Mouse (Mus musculus): Measurements from ENCODE around the gene Hfe.
"Not testable (repeated sequence)": the region's sequence is repeated elsewhere in the genome, so short reads cannot be mapped to it uniquely, and the experiment has no call there.

Gene Hfe

DNA sequence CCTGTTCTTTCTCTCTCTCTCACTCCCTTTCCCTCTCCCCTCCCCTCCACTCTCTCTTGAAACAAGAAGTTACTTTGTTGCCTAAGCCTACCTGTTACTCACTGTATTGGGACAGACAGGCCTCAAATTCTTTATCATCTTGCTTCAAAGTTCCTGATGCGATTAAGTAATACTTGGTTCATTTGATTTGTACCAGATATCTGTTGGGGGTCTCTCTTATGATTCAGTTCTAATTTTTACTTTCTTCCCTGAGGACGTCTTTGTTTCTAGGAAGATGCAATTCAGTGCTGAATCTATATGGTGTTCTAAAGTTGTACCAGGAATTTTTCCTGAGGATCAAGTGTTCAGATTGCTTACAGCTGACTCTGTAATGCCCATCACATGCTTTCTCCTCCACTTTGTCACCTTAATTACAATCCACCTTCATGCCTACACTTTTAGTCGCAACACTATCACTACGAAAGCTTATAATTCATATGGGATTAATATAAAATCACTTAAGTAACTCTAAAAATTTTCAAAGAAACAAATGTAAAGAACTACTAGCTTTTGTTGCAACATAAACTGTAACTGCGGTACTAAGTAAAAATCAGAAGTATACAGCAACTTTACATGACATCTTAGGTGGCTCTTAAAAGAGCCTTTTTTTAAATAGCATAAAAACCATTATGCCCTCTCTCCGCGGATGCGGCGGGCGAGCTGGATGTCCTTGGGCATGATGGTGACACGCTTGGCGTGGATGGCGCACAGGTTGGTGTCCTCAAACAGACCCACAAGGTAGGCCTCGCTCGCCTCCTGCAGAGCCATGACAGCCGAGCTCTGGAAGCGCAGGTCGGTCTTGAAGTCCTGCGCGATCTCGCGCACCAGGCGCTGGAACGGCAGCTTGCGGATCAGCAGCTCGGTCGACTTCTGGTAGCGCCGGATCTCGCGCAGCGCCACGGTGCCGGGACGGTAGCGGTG, 34.0 kb upstream of the Hfe start:
- DNase-seq (ENCODE audit: low spot score): no peak

DNA sequence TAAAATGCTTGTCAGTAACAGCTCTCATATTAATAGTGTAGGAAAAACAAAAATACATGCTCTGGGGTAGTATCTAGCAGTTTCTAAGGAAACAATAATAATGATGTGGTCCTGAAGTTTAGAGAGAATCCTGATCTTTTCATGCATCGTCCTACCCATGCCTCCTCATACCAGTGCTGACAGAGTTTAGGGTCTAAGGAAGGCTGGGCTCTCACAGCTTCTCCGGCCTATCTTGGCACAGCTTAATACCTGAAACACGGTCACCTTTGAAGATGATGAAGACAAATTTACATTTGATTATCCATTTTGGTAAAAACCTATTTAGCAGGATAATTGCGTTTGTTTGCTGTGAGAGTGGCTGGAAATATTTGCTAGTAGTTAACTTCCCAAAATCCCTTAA, 33.3 kb upstream of the Hfe start:
- no peak for DNase-seq (ENCODE audit: low spot score)

DNA sequence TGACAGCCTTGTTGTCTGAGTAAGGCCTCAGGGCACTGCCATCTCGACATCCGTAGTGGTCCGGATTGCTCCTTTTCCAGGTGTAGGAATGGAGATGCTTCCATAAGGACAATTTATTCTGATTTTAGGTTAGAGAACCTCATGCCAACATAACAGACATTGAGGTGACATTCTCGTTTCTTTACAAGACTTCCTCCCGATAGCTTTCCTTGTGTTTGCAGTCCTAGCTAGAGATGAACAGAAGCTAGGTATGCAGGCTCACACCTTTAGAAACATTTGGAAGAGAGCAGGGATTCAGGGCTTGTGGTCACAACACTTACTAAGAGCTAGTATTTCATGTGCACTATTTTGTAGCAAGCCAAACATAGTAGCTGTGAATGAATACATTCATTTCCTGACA, 32.6 kb upstream of the Hfe start:
- DNase-seq (ENCODE audit: low spot score): no peak

DNA sequence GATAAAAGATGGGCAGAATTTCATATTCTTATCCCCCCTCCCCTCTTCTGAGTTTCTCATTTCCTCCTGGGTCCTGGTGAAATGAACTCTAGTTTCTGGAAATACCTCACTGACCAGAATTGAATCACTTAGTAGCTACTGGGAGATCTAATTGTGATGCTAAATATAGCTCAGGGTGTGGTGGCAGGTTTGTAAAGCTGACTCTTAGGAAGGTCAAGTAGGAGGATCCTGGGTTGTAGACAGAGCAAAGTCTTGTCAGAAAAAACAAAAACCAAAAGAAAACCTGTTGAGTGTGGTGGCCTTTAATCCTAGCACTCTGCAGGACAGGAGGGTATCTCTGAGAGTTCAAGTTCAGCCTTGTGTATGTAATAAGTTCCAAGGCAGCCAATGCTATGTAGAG, 31.4 kb upstream of the Hfe start:
- no peak for DNase-seq (ENCODE audit: low spot score)

DNA sequence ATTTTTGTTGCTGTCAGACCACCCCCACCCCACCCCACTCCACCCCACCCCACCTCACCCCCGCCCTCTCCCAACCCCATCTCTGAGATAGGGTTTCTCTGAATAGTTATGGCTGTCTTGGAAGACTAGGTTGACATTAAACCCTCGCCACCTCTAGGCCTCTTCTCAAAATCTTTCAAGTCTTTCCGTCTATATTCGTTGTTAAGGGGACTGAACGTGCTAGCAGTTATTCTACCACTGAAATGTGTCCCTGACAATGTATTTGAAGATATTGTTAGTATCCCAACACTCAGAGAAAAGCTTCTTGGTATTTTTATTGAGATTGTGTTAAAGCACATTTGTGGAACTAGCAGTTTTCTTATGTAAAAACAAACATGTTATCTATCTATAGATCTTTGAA, 30.3 kb upstream of the Hfe start:
- DNase-seq (ENCODE audit: low spot score): no peak

DNA sequence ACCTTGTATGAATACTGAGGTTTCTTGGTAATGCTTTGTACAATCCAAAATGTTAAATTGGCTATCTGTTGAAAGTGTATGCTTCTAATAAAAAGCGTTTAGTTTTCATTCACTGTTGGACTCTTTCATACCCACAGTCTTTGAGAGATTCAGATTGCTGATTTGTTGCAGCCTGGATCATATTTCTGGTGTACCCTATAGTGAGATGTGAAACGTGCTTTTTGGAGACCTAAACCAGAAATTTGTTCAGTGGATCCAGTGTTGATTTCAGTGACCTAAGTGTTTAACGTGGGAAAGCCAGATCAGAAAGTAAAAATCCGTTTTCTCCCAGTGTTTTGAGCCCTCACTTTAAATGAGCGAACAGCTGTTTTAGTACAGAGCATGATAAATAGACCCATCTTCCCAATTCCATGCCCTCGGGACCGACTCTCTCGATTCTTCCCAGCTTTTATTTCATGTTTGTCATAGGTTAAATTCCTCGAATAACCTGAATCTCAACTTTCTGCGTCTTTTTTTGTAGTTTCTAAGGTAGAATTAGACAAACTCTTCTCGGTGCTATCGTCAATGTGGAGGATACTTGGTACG, 29.7 kb upstream of the Hfe start:
- DNase-seq (ENCODE audit: low spot score): no peak

DNA sequence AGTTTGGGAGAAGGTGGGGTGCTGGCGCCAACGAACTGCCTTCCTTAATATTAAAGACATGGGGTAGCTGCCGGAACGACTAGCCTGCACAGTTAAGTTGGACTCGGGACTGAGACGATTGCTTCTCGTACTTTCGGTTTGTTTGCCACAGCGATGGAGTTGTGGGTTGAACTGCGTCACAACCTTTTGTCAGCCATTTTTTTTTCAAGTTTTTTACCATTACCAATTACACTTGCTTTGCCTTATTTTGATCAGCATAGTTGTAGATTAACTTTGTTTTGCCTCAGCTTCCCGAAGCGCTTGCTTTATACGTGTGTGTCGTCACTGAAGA, 29.2 kb upstream of the Hfe start:
- DNase-seq (ENCODE audit: low spot score): no peak

DNA sequence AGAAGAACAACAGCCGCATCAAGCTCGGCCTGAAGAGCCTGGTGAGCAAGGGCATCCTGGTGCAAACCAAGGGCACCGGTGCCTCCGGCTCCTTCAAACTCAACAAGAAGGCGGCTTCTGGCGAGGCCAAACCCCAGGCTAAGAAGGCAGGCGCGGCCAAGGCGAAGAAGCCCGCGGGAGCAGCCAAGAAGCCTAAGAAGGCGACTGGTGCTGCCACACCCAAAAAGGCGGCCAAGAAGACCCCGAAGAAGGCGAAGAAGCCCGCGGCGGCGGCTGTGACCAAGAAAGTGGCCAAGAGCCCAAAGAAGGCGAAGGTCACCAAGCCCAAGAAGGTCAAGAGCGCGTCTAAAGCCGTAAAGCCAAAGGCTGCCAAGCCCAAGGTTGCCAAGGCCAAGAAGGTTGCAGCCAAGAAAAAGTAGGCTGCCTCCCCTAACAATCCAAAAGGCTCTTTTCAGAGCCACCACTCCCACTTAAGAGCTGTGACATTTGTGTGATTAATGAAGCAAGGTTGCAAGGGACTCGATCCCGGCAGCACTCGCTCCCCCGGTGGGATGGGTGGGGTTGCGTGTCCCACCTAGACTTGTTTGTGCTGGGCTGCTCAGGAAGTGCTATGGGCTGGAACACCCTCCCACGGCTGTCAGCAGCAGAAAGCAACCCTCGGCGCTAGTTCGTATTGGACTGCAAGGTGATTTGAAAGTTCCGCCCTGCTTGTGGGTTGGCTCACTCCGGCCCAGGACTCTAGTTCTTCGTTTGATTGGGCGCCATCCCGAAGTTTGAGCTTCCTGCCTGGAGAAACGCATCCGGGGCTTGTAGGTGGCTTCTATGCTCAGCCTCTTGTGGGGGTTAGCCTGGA, 28.6 kb upstream of the Hfe start:
- DNase-seq (ENCODE audit: low spot score): peak; percentile 93

DNA sequence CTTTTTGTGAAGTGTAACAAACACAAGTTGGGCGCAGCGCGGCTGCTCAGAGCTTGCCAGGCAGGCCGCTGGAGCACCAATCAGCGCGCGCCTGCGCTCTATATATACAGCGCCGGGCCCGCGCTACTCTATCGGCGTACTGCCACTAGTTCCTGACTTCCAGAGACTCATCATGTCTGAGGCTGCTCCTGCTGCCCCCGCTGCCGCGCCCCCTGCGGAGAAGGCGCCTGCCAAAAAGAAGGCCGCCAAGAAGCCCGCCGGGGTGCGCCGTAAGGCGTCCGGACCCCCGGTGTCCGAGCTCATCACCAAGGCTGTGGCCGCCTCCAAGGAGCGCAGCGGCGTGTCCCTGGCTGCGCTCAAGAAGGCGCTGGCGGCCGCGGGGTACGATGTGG, 28.0 kb upstream of the Hfe start, which contains the start of gene Hist1h1c:
Gene Hist1h1c (plus strand): TSS at position 132 of the 392 bp plus-strand sequence.
- peak; percentile 96 for DNase-seq (ENCODE audit: low spot score)

DNA sequence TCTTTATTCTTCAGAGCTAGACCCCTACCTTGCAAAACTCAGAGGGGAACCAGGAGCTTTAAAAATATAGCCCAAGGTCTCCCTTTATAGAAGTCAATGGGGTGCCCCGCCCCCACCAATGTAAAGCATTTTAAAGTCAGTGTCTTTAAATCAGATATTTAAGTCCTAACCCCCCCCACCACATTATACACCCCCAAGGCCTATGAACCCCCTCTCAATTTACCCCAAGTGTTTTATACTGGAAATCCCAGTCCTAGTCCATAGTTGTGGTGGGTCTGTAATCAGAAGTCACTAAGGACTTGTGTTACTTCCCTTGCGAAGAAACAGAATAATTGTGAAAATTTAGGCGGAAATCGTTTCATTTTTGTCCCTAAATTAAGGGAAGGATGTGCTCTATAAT, 27.4 kb upstream of the Hfe start:
- DNase-seq (ENCODE audit: low spot score): no peak

DNA sequence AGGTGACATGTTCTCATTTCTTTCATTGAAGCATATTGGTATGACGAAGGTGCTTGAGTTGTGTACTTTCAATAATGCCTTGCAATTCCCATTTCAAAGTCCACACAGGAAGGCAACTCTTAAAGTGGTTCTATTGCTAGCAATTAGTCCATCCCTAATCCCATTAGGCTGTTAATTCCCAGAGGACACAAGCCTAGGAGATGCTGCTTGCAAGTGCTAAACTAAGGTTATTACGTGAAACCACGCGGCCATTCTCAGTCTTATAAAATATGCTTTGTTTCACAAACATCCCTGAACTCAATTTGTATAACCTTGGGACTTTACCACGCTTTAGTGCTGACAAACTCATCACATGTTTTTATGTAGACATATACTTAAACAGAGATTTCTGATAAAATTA, 26.4 kb upstream of the Hfe start:
- no peak for DNase-seq (ENCODE audit: low spot score)

DNA sequence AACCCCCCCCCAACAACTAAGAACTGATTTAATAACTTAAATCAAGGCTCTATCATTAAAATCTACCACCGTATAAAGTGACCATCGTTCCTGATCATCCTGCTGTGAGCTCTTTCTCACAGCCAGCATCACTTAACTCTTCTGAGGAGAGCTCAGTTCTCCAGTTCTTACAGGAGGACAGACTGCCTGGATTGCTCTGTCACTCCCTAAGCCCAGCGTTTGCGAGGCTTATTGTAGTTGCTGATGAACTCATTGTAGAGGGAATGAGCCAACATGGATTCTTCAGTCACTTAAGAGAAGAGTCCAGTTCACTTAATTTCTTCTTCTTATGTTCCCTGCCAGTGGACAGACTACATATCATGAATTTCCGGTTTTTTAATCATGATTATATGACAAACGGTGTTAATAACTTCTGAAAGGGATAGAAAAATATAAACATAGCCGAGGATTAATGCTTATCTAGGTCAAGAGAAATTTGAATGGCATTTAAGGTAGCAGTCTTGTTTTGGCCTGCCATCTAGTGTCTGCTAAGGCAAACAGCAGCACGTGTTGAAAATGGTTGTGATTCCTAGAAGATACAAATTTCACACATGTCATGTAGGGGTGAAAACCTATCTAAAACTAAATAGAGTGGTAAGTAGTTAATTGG, 21.6 kb upstream of the Hfe start:
- DNase-seq (ENCODE audit: low spot score): no peak

DNA sequence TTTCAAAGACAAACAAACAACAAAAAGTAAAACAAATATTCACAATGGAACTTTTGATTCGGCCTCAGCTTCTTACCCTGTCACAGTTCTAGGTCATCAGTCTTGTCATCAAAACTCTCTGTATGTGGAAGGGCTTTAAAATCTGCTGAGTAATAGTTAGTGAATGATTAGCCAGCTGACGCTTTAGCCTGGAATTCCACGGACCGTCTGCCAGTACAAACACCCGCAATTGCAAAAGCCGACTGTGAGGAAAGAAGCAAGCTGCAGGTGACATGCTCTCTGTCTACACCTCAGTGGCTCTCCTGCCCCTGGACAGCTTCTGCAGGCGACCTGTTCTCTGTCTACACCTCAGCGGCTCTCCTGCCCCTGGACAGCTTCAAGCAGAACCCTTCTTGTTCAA, 19.8 kb upstream of the Hfe start:
- DNase-seq (ENCODE audit: low spot score): no peak

DNA sequence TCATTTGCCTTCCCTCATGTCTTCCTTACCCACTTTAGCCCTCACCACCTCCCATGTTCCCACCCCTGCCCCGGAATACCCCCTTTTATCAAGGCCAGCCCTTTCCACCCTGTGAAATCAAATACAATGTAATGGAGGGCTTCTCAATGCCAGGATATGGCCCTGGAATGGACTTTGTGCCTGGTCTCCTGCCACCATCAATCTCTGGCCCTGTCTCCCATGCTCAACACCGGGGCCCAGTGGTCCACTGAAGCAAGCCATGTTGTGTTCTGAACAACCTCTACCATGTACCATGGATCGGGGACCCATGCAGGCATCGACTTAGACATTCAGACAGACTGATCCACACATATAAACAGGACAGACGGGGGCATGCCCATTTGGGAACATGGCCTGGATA, 19.1 kb upstream of the Hfe start:
- no peak for DNase-seq (ENCODE audit: low spot score)

DNA sequence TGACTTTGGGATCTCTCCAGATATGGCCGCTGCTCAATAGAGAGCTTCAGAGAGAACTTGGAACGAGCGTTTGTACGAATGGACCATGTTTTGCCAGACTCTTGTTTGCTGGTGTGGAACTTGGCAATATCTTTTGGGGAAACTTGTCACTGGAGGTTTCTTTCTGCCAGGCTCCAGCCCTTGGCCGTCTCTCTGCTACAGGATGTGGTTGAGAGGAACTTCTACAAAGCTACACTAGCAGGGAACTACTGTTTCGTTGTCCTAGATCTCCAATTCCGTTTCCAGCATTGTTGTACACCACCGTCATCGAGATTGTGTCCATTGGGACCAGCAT, 18.5 kb upstream of the Hfe start:
- no peak for DNase-seq (ENCODE audit: low spot score)

DNA sequence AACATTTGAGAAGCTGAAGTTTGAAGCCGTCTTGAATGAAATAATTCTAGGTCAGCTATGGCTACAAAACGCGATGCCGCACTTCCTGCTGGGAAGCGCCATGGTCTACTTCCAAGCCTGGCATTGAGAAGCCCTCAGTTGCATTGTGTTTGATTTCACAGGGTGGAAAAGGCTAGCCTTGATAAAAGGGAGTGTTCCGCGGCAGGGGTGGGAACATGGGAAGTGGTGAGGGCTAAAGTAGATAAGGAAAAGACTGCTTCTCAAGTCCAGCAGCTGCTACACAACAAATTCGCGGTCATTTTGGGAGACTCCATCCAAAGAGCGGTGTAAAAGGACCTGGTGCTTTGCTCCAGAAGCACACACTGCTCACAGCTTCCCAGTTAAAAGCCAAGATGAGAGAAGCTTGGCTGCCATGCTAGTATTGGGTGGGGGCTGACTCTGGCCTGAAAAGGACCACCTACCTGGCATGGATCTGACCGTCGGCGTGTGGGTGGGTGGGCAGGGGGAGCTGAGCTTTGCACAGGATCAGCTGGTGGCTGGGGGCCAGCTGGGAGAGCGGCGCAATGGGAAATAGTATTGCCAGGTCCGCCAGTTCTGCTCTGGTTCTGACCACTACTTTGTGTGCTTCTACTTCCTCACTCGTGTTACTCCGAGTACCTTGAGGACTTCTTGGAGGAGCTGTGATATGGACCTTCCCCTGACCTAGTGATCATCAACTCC, 18.0 kb upstream of the Hfe start:
- no peak for DNase-seq (ENCODE audit: low spot score)

DNA sequence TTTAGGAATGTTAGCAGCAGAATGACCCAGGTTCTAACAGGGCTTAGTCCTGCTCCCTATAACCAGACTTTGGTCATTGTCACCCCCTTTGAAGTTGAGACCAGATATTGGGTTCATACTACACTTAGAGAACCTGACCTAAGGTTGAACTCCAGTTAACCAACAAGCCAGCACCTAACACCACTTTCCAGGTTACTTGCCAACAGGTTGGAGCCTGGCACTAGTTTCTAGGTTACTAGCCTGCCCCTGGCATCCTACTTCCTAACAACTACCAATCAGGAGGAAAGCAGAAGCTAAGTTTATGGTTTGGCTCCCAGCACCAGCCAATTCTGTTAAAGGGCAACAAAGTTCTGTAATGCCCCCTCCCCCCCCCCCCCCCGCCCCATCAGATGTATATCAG, 14.6 kb upstream of the Hfe start:
- no peak for DNase-seq (ENCODE audit: low spot score)

DNA sequence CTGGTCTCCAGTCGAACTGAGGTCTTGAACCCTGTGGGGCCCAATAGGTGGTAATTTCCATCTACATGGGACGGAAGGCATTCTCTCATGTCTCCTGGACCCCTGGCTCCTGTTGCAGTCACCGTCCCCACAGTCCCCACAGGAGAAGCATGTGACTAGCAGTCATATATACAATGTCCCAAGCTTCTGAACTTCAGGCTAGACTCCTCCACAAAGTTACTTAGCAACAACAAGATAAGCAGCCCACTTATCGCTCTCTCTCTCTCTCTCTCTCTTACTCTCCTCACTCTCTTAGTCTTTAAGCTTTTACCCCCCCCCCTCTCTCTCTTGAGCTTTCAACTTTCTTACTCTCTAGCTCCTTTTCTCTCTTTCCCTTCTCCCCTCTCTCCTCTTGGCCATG, 13.6 kb upstream of the Hfe start:
- DNase-seq (ENCODE audit: low spot score): no peak

DNA sequence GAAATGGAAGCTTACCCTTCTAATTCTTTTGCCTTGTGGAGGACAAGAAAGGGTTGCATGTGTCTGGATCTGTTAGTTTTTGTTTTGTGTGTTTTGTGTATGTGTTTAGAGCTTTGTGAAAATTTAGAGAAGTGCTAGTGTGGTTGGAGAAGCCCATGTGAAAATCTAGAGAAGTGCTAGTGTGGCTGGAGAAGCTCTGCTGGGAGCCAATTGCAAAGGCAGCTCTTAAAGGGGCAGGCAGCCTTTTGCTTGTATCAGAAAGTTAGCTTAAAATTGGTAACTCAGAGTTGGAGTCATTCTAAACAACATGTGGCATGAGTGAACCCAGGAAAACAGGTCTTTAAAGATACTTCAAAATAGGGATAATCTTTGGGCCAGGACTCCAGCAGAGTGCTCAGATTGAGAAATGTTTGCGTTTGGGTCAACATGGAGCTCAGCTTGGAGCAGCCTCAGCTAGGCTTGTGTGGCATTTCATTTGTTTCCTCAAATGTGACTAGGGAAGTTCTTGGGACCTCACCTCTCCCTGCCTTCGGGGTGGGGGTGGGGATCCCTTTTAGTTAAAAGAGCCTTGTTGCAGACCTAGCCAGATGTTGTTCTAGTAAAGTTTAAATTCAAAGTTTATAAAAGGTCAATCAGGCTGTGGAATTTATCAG, 7.1 kb upstream of the Hfe start:
- DNase-seq (ENCODE audit: low spot score): not testable (repeated sequence)

DNA sequence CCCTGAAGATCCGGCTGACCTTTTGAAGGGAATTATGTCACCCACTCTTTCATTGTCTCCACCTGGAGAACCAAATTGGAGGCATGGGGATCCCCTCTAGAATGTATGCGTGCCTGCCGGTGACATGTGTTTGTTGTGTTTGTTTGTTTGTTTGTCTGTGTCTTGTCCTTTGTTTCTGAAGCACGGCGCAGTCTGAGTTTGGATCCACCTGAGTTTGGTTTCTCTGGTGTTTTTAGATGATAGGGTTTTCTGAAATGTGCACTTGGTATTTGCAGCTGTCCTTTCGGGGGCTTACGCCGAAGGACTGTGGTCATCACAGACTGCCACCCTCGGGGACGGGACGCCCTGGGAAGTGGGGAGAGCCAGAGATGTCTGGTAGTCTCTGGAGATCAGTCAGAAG, 6.5 kb upstream of the Hfe start:
- DNase-seq (ENCODE audit: low spot score): no peak

DNA sequence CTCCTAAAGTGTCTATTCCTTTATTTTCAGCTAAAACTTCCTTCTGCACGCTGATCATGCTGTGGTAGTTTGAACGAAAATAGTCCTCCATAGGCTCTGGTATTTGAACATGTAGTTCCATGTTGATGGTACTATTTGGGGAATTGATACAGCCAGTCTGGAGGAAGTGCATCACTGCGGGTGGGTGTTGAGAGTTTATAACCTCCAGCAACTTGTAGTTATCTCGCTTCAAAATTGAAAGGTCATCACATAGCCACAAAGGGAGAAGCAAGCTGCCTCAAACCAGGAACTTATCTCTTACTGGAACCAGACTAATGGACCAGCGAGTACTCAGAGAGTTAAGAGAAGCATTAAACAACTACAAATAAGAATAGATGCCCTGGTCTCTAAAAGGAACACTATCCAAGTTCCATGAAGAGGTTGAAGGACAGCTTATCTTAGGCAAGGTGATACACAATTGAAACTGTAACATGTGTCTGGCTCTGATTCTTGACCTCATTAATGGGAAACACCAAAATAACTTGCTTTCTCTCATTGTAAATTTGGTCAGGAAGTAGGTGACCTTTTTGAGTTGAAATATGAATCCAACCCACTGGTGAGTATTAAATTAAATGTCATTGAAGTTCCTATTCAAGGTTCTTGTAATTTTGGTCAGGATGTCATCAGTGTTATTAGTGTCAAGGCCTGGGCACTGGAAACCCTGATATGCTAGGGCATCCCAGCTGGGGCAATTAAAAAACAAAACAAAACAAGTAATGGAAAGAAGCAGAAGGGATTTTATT, 5.8 kb upstream of the Hfe start:
- no peak for DNase-seq (ENCODE audit: low spot score)
